Mouse (Mus musculus) intestine, embryonic 14.5 days (tissue): ENCODE measurements around the gene Vps72. TPM values are rescaled to one million over a fixed set of nuclear protein-coding genes. Genes with fewer than 3 reads are reported as not detected.

Source experiments
- ATAC-seq: fragments of 200-750 bp; cut with Nextera tagmentation; replicated peaks from 2 replicates; pipeline ENCODE4 v1.8.0; 2017; ENCODE audit warnings: low read depth, moderate number of reproducible peaks, moderate TSS enrichment, moderate library complexity; ENCODE audit not compliant: low FRiP score, low TSS enrichment
- DNase-seq: peaks from one replicate; pipeline ENCODE4 v3.0.0-alpha.2; 2018; ENCODE audit warnings: low spot score
- H3K27ac ChIP-seq: fragments of 300-500 bp; sonication (generic); 2 replicates; pipeline ENCODE4 v1.5.1; 2014; ENCODE audit warnings: low read depth, mild to moderate bottlenecking, control low read depth
- H3K27me3 ChIP-seq: fragments of 300-500 bp; sonication (generic); replicated peaks from 2 replicates; pipeline ENCODE4 v1.6.1; 2014; ENCODE audit warnings: low read length, control low read depth; ENCODE audit not compliant: control insufficient read depth, insufficient read depth
- H3K36me3 ChIP-seq: fragments of 300-500 bp; sonication (generic); 2 replicates; pipeline ENCODE4 v1.6.1; 2014; ENCODE audit warnings: low read length, control low read depth; ENCODE audit not compliant: control insufficient read depth, insufficient read depth
- H3K4me1 ChIP-seq: fragments of 300-500 bp; sonication (generic); replicated peaks from 2 replicates; pipeline ENCODE4 v1.6.1; 2014; ENCODE audit warnings: low read length, control low read depth, mixed read lengths; ENCODE audit not compliant: control insufficient read depth, insufficient read depth
- H3K4me2 ChIP-seq: fragments of 300-500 bp; sonication (generic); 2 replicates; pipeline ENCODE4 v1.6.1; 2014; ENCODE audit warnings: low read length
- H3K4me3 ChIP-seq: fragments of 300-500 bp; sonication (generic); 2 replicates; pipeline ENCODE4 v1.5.1; 2014; ENCODE audit warnings: low read depth, low read length, control low read depth, mixed read lengths
- H3K9ac ChIP-seq: fragments of 300-500 bp; sonication (generic); 2 replicates; pipeline ENCODE4 v1.6.1; 2014; ENCODE audit warnings: mild to moderate bottlenecking, low read length
- H3K9me3 ChIP-seq: fragments of 300-500 bp; sonication (generic); 2 replicates; pipeline ENCODE4 v1.6.1; 2016; ENCODE audit warnings: low read length, control low read depth; ENCODE audit not compliant: control insufficient read depth
- WGBS: fragments of 180-500 bp; shearing (Covaris S2); extraction: QIAGEN DNeasy Blood & Tissue Kit; methylation state at CpG from one replicate; pipeline ENCODE4 v1.1.7; 2014; 5-methylcytosine and 5-hydroxymethylcytosine counted together
- microRNA-seq: library from miRNA; unstranded; fragments of <30 nt; microRNA quantifications from one replicate; pipeline ENCODE4, GENCODE M21; 2016
- polyA plus RNA-seq: library from polyadenylated mRNA; unstranded; fragments of >200 nt; fragmentation: Nextera tagmentation; extraction: Ambion mirVana; gene quantifications from 2 replicates; pipeline ENCODE4 v1.2.1, GENCODE M21; 2014

Vps72 gene
- polyA plus RNA-seq, 1 experiment from 2014 or later, result 143 TPM

- no peaks in the 10 kb centered on the region for H3K27me3 ChIP-seq
- no peak overlapping the region for H3K9ac ChIP-seq
- H3K36me3 ChIP-seq, result peaks cover 23% of the 10 kb centered on the region
- no peak for DNase-seq
- no peak overlapping the region for H3K4me3 ChIP-seq
- WGBS, result 76% methylated on average over 4 of the region's 5 CpGs
- no peak overlapping the region for H3K27ac ChIP-seq
- ATAC-seq, result no peak
- H3K9me3 ChIP-seq, result no peaks in the 10 kb centered on the region
- H3K4me1 ChIP-seq, result peaks cover 28% of the 10 kb centered on the region
- no peak overlapping the region for H3K4me2 ChIP-seq
Observed at GRCm38 (mm10) chr3:95164256-95164550, 53.4 kb downstream of the Vps72 start.

- Histone ChIP-seq H3K36me3 (peaks cover 30% of the 10 kb centered on the region), H3K27me3 (no peaks in the 10 kb centered on the region), H3K9ac (no peak overlapping the region), H3K9me3 (no peaks in the 10 kb centered on the region), H3K4me1 (peaks cover 23% of the 10 kb centered on the region), H3K27ac (no peak overlapping the region), H3K4me2 (no peak overlapping the region), H3K4me3 (no peak overlapping the region)
- no peak for DNase-seq
- 81% methylated on average over 5 of the region's 5 CpGs for WGBS
- no peak for ATAC-seq
Observed at GRCm38 (mm10) chr3:95164840-95165239, 54.0 kb downstream of the Vps72 start.

GRCm38 (mm10) chr3:95169996-95170395 is 59.2 kb downstream of the Vps72 start:
- Histone ChIP-seq H3K4me3 (no peak overlapping the region), H3K4me1 (no peaks in the 10 kb centered on the region; the same call in 1 of the 2 replicates), H3K36me3 (peaks cover 58% of the 10 kb centered on the region), H3K9me3 (no peaks in the 10 kb centered on the region), H3K4me2 (no peak overlapping the region), H3K27me3 (peaks cover 34% of the 10 kb centered on the region), H3K27ac (no peak overlapping the region), H3K9ac (no peak overlapping the region)
- no peak for DNase-seq
- WGBS, result 90% methylated on average over 10 of the region's 10 CpGs
- no peak for ATAC-seq

- Histone ChIP-seq H3K4me2 (no peak overlapping the region), H3K27me3 (peaks cover 34% of the 10 kb centered on the region), H3K4me3 (no peak overlapping the region), H3K36me3 (peaks cover 54% of the 10 kb centered on the region), H3K9me3 (no peaks in the 10 kb centered on the region), H3K4me1 (no peaks in the 10 kb centered on the region; the same call in 1 of the 2 replicates), H3K9ac (no peak overlapping the region), H3K27ac (no peak overlapping the region)
- no peak for DNase-seq
- WGBS, result 78% methylated on average over 6 of the region's 6 CpGs
- no peak for ATAC-seq
Observed at GRCm38 (mm10) chr3:95171105-95171504, 60.3 kb downstream of the Vps72 start.

Small RNAs within 50 kb of the gene (microRNA-seq; reads per million reads assigned to microRNA genes)
- not detected for gene Mir8099-1

Other genes with a start within 250 kb of the Vps72 start
- 354 and 364 TPM in 2 replicates for gene Psmb4, start 224.1 kb upstream of the Vps72 start, polyA plus RNA-seq
- gene Selenbp1, start 178.0 kb upstream of the Vps72 start, polyA plus RNA-seq, result 74.2 and 74.5 TPM in 2 replicates
- 9.7 and 10.1 TPM in 2 replicates for gene Rfx5, start 156.9 kb upstream of the Vps72 start, polyA plus RNA-seq
- 24.1 and 24.8 TPM in 2 replicates for gene Pi4kb, start 136.3 kb upstream of the Vps72 start, polyA plus RNA-seq
- gene Zfp687, start 95.6 kb upstream of the Vps72 start, polyA plus RNA-seq, result 23.9 and 27.8 TPM in 2 replicates
- 237 and 260 TPM in 2 replicates for gene Psmd4, start 68.4 kb upstream of the Vps72 start, polyA plus RNA-seq
- gene Pip5k1a, start 4.1 kb upstream of the Vps72 start, polyA plus RNA-seq, result 12.5 and 16.0 TPM in 2 replicates
- 0.91 and 1.7 TPM in 2 replicates for gene Tmod4, start 13.5 kb downstream of the Vps72 start, polyA plus RNA-seq
- gene Scnm1, start 23.0 kb downstream of the Vps72 start, polyA plus RNA-seq, result 70.3 and 72.9 TPM in 2 replicates
- 8.0 and 10.1 TPM in 2 replicates for gene Lysmd1, start 23.1 kb downstream of the Vps72 start, polyA plus RNA-seq
- gene Tnfaip8l2, start 31.3 kb downstream of the Vps72 start, polyA plus RNA-seq, result 3.2 TPM in 2 replicates
- 4.8 and 5.3 TPM in 2 replicates for gene Sema6c, start 49.4 kb downstream of the Vps72 start, polyA plus RNA-seq
- 10.8 and 10.9 TPM in 2 replicates for gene Gabpb2, start 106.9 kb downstream of the Vps72 start, polyA plus RNA-seq
- 92.6 and 98.7 TPM in 2 replicates for gene Cdc42se1, start 117.7 kb downstream of the Vps72 start, polyA plus RNA-seq
- gene Mllt11, start 121.1 kb downstream of the Vps72 start, polyA plus RNA-seq, result 38.5 and 38.9 TPM in 2 replicates
- gene Gm128, start 130.6 kb downstream of the Vps72 start, polyA plus RNA-seq, result 0.26 and 0.40 TPM in 2 replicates
- 1.0 and 1.7 TPM in 2 replicates for gene Bnipl, start 140.2 kb downstream of the Vps72 start, polyA plus RNA-seq
- gene Mindy1, start 170.3 kb downstream of the Vps72 start, polyA plus RNA-seq, result 38.5 and 39.8 TPM in 2 replicates
- 16.5 and 20.6 TPM in 2 replicates for gene Prune1, start 171.1 kb downstream of the Vps72 start, polyA plus RNA-seq
- 1.5 and 1.6 TPM in 2 replicates for gene Anxa9, start 196.2 kb downstream of the Vps72 start, polyA plus RNA-seq
- 130 and 143 TPM in 2 replicates for gene Cers2, start 203.8 kb downstream of the Vps72 start, polyA plus RNA-seq
- gene Setdb1, start 246.2 kb downstream of the Vps72 start, polyA plus RNA-seq, result 45.2 and 51.3 TPM in 2 replicates